Mouse (Mus musculus) ES-E14 (cell line): ENCODE measurements around the gene Stx11. TPM values are rescaled to one million over a fixed set of nuclear protein-coding genes. Genes with fewer than 3 reads are reported as not detected.
A peak's percentile ranks its signal among the peaks of the same experiment; 100 is the strongest.

Experiments used
- DNase-seq: peaks from one replicate; pipeline ENCODE4 v3.0.0-alpha.2; 2013; ENCODE audit warnings: low read depth, low spot score
- H3K27ac ChIP-seq: 2 replicates; pipeline ENCODE4 v1.5.1; 2012; ENCODE audit warnings: low read depth, mild to moderate bottlenecking, low read length, moderate library complexity, mixed read lengths; ENCODE audit not compliant: poor library complexity, insufficient read depth, severe bottlenecking
- H3K36me3 ChIP-seq: 2 replicates; pipeline ENCODE4 v1.6.1; 2012; ENCODE audit warnings: mild to moderate bottlenecking, low read length, moderate library complexity, mixed read lengths; ENCODE audit not compliant: control insufficient read depth, poor library complexity, insufficient read depth, severe bottlenecking
- H3K4me1 ChIP-seq, 2 experiments: fragments of 150-350 bp in 1 of 2; sonication (generic) in 1 of 2; 2 replicates each; pipeline ENCODE4 v1.6.1; 2012; ENCODE audit warnings: low read length in 2 of 2, mild to moderate bottlenecking in 1 of 2, mixed read lengths in 1 of 2; ENCODE audit not compliant: control insufficient read depth in 2 of 2, insufficient read depth in 2 of 2, poor library complexity in 1 of 2
- H3K4me3 ChIP-seq, 2 experiments: fragments of 150-350 bp in 1 of 2; sonication (generic) in 1 of 2; 2 replicates each; pipeline ENCODE4 v1.5.1; 2012; ENCODE audit warnings: low read length in 2 of 2, low read depth in 1 of 2, mild to moderate bottlenecking in 1 of 2, mixed read lengths in 1 of 2; ENCODE audit not compliant: insufficient read depth in 1 of 2, poor library complexity in 1 of 2, severe bottlenecking in 1 of 2
- H3K9ac ChIP-seq: 2 replicates; pipeline ENCODE4 v1.6.1; 2012; ENCODE audit warnings: low read depth, mild to moderate bottlenecking, low read length, mixed read lengths; ENCODE audit not compliant: poor library complexity, insufficient read depth, severe bottlenecking
- H3K9me3 ChIP-seq: fragments of 150-350 bp; sonication (generic); 2 replicates; pipeline ENCODE4 v1.6.1; 2012; ENCODE audit warnings: low read depth, mild to moderate bottlenecking, low read length; ENCODE audit not compliant: control insufficient read depth, insufficient read depth
- CHD2 ChIP-seq: IDR thresholded peaks from 2 replicates; pipeline ENCODE4 v1.6.1; 2014; ENCODE audit warnings: mild to moderate bottlenecking, low read depth, low read length, inconsistent platforms
- HCFC1 ChIP-seq: IDR thresholded peaks from 2 replicates; pipeline ENCODE4 v1.6.1; 2012; ENCODE audit warnings: low read length, inconsistent platforms, borderline replicate concordance; ENCODE audit not compliant: insufficient read depth
- MAFK ChIP-seq: IDR thresholded peaks from 2 replicates; pipeline ENCODE4 v1.6.1; 2014; ENCODE audit warnings: mild to moderate bottlenecking, low read depth, low read length, inconsistent platforms; ENCODE audit not compliant: insufficient read depth
- ZC3H11A ChIP-seq: IDR thresholded peaks from 2 replicates; pipeline ENCODE4 v1.6.1; 2012; ENCODE audit warnings: low read depth, mild to moderate bottlenecking, inconsistent platforms, low read length, borderline replicate concordance
- ZNF384 ChIP-seq: IDR thresholded peaks from 2 replicates; pipeline ENCODE4 v1.6.1; 2012; ENCODE audit warnings: low read depth, low read length, inconsistent platforms
- in situ Hi-C, 2 experiments: fragments of 600-800 bp; cut with MboI; formaldehyde crosslinking; loops; one replicate each; pipeline ENCODE4 v1.15.1; 2025; ENCODE audit warnings: low sequenced_read_pairs in 2 of 2, inconsistent platforms in 1 of 2; ENCODE audit not compliant: unreplicated experiment in 2 of 2
- total RNA-seq: library from RNA; depleted of rRNA; stranded (reverse); fragments of 300-350 nt; gene quantifications from 2 replicates; pipeline ENCODE4 v1.2.3, GENCODE M21; 2012

Stx11 gene
- total RNA-seq, 1 experiment, result 2.5 TPM

DNA sequence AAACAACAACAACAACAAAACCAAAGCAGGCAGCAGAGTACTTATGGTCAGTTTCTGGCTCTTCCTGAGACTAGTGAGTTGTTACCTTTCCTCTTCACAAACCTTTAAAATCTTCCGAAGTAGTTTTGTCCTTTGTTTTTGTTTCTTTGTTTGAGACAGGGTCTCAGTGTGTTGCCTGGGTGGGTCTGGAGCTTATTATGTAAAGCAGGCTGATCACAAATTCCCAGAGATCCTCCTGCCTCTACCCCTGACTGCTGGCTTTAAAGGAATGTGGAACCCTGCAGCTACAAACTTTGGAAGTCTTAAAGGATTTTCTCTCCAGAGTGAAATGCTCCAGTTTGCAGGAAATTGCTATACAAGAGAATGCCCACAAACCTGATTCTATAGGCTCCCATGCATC, 54.9 kb downstream of the Stx11 start:
- Histone ChIP-seq H3K36me3 (no peaks in the 10 kb centered on the region), H3K9me3 (no peaks in the 10 kb centered on the region), H3K9ac (no peak overlapping the region), H3K4me1 (peaks cover 4 to 10% of the 10 kb centered on the region in 2 experiments; a peak in 2 of 4 replicates), H3K4me3 (no peak overlapping the region), H3K27ac (peak overlapping the region; percentile 37; the same call in 1 of the 2 replicates)
- TF ChIP-seq MAFK (no peak), HCFC1 (no peak), ZNF384 (no peak), CHD2 (no peak), ZC3H11A (no peak)
- in situ Hi-C loops, result no loop called here
- DNase-seq, result no peak

DNA sequence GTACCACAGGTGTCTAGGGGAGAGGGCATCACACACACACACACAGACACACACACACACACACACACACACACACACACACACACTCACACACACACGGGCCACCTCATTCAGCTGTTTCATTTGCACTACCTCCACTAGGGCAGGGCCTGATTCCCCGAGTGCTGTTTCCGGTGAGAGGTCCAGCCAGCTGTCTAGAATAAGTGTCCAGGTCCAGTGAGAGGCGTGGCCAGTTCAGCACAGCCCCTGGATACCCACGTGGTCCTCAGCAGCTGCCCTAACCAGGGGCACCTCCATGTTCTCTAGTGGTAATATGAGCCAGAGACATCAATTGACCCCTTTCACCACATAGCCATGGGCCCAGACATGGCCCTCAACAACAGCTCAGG, 60.0 kb downstream of the Stx11 start:
- no peaks in the 10 kb centered on the region for H3K4me1 ChIP-seq
- no peak overlapping the region for H3K27ac ChIP-seq
- no peak for DNase-seq
- H3K4me3 ChIP-seq, result no peak overlapping the region
- in situ Hi-C loops, result no loop called here
- H3K9ac ChIP-seq, result no peak overlapping the region
- no peak for TF ChIP-seq CHD2
- TF ChIP-seq HCFC1, result no peak
- no peak for TF ChIP-seq MAFK
- TF ChIP-seq ZC3H11A, result no peak
- TF ChIP-seq ZNF384, result no peak
- H3K9me3 ChIP-seq, result no peaks in the 10 kb centered on the region
- H3K36me3 ChIP-seq, result no peaks in the 10 kb centered on the region

- H3K4me1 ChIP-seq, result no peaks in the 10 kb centered on the region
- H3K9ac ChIP-seq, result no peak overlapping the region
- no peak overlapping the region for H3K4me3 ChIP-seq
- H3K27ac ChIP-seq, result no peak overlapping the region
- no peak for DNase-seq
- in situ Hi-C loops, result no loop called here
- H3K36me3 ChIP-seq, result no peaks in the 10 kb centered on the region
- TF ChIP-seq HCFC1, result no peak
- no peak for TF ChIP-seq ZC3H11A
- no peak for TF ChIP-seq ZNF384
- no peak for TF ChIP-seq MAFK
- H3K9me3 ChIP-seq, result no peaks in the 10 kb centered on the region
Measured at GRCm38 (mm10) chr10:12903440-12904139, 60.5 kb downstream of the Stx11 start.

DNA sequence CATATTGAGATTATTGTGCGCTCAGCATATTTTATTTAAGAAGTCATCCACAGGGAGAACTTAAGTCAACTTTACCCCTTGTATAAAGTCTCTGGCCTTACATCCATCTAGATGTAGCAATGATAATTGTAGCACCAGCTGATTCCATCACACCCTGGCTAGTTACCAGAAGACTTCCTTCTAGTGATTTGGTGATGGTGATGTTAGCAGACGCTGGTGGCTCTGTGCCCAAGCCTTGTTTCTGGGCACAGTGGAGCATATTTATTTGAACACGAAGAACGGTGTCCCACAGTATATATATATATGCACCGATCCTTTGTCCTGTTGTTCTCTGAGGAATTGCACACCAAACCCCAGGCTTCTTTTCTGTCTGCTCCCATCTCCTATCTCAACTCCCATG, 64.2 kb downstream of the Stx11 start:
- Histone ChIP-seq H3K4me1 (no peaks in the 10 kb centered on the region), H3K9me3 (no peaks in the 10 kb centered on the region), H3K9ac (no peak overlapping the region), H3K4me3 (no peak overlapping the region), H3K27ac (no peak overlapping the region), H3K36me3 (no peaks in the 10 kb centered on the region)
- in situ Hi-C loops, result no loop called here
- TF ChIP-seq CHD2 (no peak), MAFK (no peak), HCFC1 (no peak), ZC3H11A (no peak), ZNF384 (no peak)
- DNase-seq, result no peak

DNA sequence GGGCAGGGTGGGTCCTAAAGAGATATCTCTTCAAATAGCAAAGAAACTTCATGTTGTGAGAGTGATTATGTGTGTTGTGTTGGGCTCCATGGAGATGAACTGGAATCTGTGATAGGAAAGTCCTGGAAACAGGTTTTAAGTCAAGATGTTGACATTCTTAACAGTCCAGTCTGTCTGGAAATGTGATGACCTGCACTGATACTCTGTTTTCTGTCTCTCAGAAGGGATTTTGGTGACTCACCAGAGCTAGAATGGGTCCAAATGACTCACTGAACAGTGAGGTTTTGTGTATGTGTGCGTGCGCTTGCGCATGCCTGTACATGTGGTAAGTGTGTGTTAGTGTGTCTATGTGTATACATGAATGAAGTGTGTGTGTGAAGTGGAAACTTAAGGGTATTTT, 70.8 kb downstream of the Stx11 start:
- H3K36me3 ChIP-seq, result no peaks in the 10 kb centered on the region
- no peak overlapping the region for H3K4me3 ChIP-seq
- H3K9ac ChIP-seq, result no peak overlapping the region
- no peak overlapping the region for H3K27ac ChIP-seq
- in situ Hi-C loops, result no loop called here
- no peaks in the 10 kb centered on the region for H3K9me3 ChIP-seq
- H3K4me1 ChIP-seq, result no peaks in the 10 kb centered on the region
- no peak for TF ChIP-seq ZNF384
- TF ChIP-seq CHD2, result no peak
- TF ChIP-seq ZC3H11A, result no peak
- no peak for TF ChIP-seq HCFC1
- TF ChIP-seq MAFK, result no peak
- DNase-seq, result no peak
